Mouse (Mus musculus) forebrain, embryonic 15.5 days (tissue): ENCODE data around the gene Tmtc2. TPM values are rescaled to one million over a fixed set of nuclear protein-coding genes. Genes with fewer than 3 reads are reported as not detected.

Source experiments
- ATAC-seq: fragments of 200-750 bp; cut with Nextera tagmentation; replicated peaks from 2 replicates; pipeline ENCODE4 v1.8.0; 2017; ENCODE audit warnings: mild to moderate bottlenecking, moderate TSS enrichment, moderate library complexity
- H3K27ac ChIP-seq: fragments of 300-500 bp; sonication (generic); replicated peaks from 2 replicates; pipeline ENCODE4 v1.5.1; 2015; ENCODE audit warnings: mild to moderate bottlenecking, inconsistent platforms
- H3K27me3 ChIP-seq: fragments of 300-500 bp; sonication (generic); 2 replicates; pipeline ENCODE4 v1.6.1; 2015; ENCODE audit warnings: inconsistent platforms
- H3K36me3 ChIP-seq: fragments of 300-500 bp; sonication (generic); 2 replicates; pipeline ENCODE4 v1.6.1; 2015; ENCODE audit warnings: mild to moderate bottlenecking, inconsistent platforms
- H3K4me1 ChIP-seq: fragments of 300-500 bp; sonication (generic); 2 replicates; pipeline ENCODE4 v1.6.1; 2015; ENCODE audit warnings: inconsistent platforms
- H3K4me2 ChIP-seq: fragments of 300-500 bp; sonication (generic); replicated peaks from 2 replicates; pipeline ENCODE4 v1.6.1; 2015; ENCODE audit warnings: mild to moderate bottlenecking, inconsistent platforms
- H3K4me3 ChIP-seq: fragments of 300-500 bp; sonication (generic); 2 replicates; pipeline ENCODE4 v1.5.1; 2015; ENCODE audit warnings: mild to moderate bottlenecking, inconsistent platforms
- H3K9ac ChIP-seq: fragments of 300-500 bp; sonication (generic); replicated peaks from 2 replicates; pipeline ENCODE4 v1.6.1; 2015; ENCODE audit warnings: mild to moderate bottlenecking, inconsistent platforms
- H3K9me3 ChIP-seq: fragments of 300-500 bp; sonication (generic); 2 replicates; pipeline ENCODE4 v1.6.1; 2016; ENCODE audit warnings: inconsistent platforms
- WGBS: fragments of 180-500 bp; shearing (Covaris S2); methylation state at CpG from one replicate; pipeline ENCODE4 v1.1.7; 2015; ENCODE audit warnings: mixed read lengths; 5-methylcytosine and 5-hydroxymethylcytosine counted together
- polyA plus RNA-seq: library from polyadenylated mRNA; unstranded; fragments of >200 nt; fragmentation: Nextera tagmentation; extraction: Ambion mirVana; gene quantifications from 2 replicates; pipeline ENCODE4 v1.2.1, GENCODE M21; 2015

The Tmtc2 gene
- polyA plus RNA-seq, 1 experiment from 2014 or later = 7.5 TPM

DNA sequence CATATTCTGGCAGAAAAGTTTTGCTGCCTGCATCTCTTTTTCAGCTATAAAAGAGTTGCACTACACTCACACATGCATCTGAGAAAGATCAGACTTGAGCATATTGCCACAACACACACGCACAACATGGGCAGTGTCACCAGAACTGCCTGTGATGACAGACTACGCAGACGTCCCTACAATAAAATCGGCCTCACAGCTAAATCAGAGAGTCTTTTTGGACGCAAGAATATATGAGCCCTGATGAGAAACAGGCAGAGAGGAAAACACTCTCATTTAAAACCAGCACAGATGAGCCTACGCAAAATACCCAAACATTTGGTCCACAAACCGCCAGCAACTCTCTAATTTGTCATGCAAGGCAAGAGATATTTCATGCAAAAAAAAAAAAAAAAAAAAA lies 146.6 kb downstream of the Tmtc2 start:
- no peaks in the 10 kb centered on the region for H3K36me3 ChIP-seq
- 74% methylated on average over 7 of the region's 7 CpGs for WGBS
- H3K4me2 ChIP-seq = no peak overlapping the region
- H3K27ac ChIP-seq = no peak overlapping the region
- 0 out of 2 replicates have a peak, but pooled peaks have one; percentile 68 for ATAC-seq
- H3K9ac ChIP-seq = no peak overlapping the region
- H3K27me3 ChIP-seq = no peaks in the 10 kb centered on the region
- no peak overlapping the region for H3K4me3 ChIP-seq
- no peaks in the 10 kb centered on the region for H3K4me1 ChIP-seq
- no peaks in the 10 kb centered on the region for H3K9me3 ChIP-seq

DNA sequence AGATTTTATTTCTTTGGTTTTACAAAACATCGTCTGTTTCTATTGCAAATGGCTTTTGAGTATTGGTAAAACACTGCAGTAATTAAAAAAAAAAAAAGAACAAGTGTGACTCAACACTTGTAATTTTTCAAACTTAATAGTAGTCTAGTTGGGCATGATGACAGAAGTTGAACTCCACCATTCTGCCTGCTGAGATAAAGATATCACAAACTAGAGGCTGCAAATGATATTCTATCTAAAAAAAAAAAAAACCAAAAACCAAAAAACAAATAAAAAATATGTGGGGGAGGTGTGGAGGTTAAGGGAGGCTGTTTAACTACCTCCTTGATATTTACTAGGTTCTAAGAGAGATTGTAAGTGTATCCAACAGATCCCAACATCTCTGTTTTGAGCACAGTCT lies 149.2 kb downstream of the Tmtc2 start:
- no peaks in the 10 kb centered on the region for H3K9me3 ChIP-seq
- no peaks in the 10 kb centered on the region for H3K27me3 ChIP-seq
- no peak overlapping the region for H3K4me2 ChIP-seq
- no peak for ATAC-seq
- no peak overlapping the region for H3K4me3 ChIP-seq
- H3K9ac ChIP-seq = no peak overlapping the region
- WGBS = 86% methylated on average over 1 of the region's 1 CpGs
- H3K4me1 ChIP-seq = no peaks in the 10 kb centered on the region
- H3K27ac ChIP-seq = no peak overlapping the region
- no peaks in the 10 kb centered on the region for H3K36me3 ChIP-seq

DNA sequence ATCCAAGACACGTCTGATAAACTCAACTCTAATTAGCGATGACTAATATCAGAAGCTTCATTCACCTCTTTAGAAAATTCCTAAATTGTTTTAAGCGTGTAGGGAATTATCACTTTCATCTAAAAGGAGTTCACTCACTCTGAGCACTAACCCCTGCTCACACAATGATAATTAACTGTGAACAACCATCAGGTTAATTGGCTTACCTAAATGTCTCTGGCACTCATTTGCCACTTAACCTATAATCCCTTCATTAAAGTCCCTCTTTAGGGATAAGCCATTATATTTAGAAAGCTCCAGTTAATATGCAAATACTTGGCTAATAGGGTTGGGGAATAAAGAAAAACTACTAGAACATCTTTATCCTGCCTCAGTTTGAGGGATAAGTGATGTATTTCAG lies 151.1 kb downstream of the Tmtc2 start:
- no peak overlapping the region for H3K27ac ChIP-seq

DNA sequence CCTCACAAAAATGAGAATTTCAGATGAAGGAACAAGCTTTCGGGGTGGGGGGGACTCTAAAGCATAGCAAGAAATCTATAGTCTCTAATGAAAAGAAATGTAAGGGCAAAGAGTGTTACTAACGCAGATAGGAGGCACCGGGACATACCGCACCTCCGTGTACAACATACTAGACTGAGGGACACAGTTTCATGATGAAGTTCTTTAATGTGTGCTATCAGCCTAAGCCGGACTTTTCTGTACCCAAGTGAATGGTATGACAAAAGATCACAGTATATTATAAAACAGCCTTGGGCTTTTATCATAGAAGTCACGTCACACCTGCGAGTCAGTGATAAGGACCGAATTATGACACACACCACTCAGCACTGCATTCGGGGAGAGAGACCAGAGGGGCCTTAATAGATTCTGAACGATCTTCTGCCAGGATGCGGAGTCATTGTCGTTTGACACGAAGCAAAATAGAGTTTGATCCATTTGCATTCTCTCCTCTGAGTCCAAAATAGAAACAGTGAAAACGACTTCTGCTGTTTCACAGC lies 156.3 kb downstream of the Tmtc2 start:
- no peak overlapping the region for H3K4me2 ChIP-seq
- H3K27ac ChIP-seq = no peak overlapping the region
- H3K4me1 ChIP-seq = no peaks in the 10 kb centered on the region
- no peaks in the 10 kb centered on the region for H3K27me3 ChIP-seq
- ATAC-seq = no peak
- H3K9me3 ChIP-seq = no peaks in the 10 kb centered on the region
- H3K9ac ChIP-seq = no peak overlapping the region
- no peak overlapping the region for H3K4me3 ChIP-seq
- 79% methylated on average over 15 of the region's 15 CpGs for WGBS
- no peaks in the 10 kb centered on the region for H3K36me3 ChIP-seq

More for the DNA sequence above, 151.1 kb downstream of the Tmtc2 start:
- ATAC-seq = no peak
- H3K36me3 ChIP-seq = no peaks in the 10 kb centered on the region
- H3K4me1 ChIP-seq = no peaks in the 10 kb centered on the region
- H3K27me3 ChIP-seq = no peaks in the 10 kb centered on the region
- H3K4me2 ChIP-seq = no peak overlapping the region
- H3K4me3 ChIP-seq = no peak overlapping the region
- no peaks in the 10 kb centered on the region for H3K9me3 ChIP-seq
- no peak overlapping the region for H3K9ac ChIP-seq
- 15% methylated on average over 3 of the region's 3 CpGs for WGBS

DNA sequence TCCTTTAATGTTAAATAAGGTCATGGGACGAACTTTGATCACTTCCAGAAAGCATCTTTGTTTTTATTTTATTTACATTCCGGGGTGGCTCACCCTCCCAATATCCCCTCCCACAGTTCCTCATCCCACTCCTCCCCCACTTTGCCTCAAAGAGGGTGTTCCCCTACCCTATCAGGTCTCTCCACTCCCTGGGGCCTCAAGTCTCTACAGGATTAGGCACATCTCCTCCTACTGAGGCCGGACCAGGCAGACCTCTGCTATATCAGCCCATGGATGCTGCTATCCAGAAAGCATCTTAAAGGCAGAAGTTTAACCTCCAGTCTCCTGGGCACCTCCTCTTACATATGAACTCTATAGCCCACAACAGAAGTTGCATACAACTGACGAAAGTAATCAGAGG lies 157.7 kb downstream of the Tmtc2 start:
- no peaks in the 10 kb centered on the region for H3K36me3 ChIP-seq

DNA sequence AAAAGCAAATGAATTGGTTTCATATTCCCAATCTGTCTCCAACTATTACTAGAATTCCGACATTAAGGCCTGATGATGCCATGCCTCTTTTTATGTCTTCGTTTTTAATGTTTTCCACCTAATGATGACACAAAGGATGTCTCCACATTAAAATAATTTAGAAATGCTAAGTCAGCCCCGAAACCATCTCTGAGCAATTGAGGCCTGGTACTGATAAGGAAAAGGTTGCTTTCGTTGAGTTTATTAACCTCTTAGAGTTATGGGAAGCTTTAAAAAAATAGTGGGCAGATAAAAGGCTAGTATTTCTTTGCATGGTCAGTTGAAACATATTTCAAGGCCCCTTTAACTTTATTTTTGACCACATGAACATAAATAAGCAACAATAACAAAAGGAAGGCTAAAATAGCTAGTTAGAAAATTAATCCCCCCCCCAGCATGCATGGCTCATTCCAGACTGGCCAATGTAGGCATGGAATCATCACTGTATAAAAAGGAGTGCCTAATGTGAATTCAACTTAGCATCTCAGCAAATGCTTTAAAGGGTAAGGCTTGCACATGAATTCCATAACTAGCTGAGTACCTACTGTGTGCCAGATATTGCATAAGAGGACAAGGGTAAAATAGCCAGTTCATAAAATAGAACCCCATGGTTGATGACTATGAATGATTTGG lies 168.3 kb downstream of the Tmtc2 start:
- Histone ChIP-seq H3K27me3 (no peaks in the 10 kb centered on the region), H3K27ac (no peak overlapping the region), H3K9me3 (no peaks in the 10 kb centered on the region), H3K4me3 (no peak overlapping the region), H3K4me2 (no peak overlapping the region), H3K9ac (no peak overlapping the region), H3K4me1 (peaks cover 22% of the 10 kb centered on the region), H3K36me3 (no peaks in the 10 kb centered on the region)
- ATAC-seq = no peak
- WGBS = 97% methylated on average over 4 of the region's 4 CpGs

More for the DNA sequence above, 157.7 kb downstream of the Tmtc2 start:
- H3K4me2 ChIP-seq = no peak overlapping the region
- ATAC-seq = no peak
- H3K4me1 ChIP-seq = no peaks in the 10 kb centered on the region
- H3K27me3 ChIP-seq = no peaks in the 10 kb centered on the region
- no peak overlapping the region for H3K4me3 ChIP-seq
- WGBS = 90% methylated on average over 4 of the region's 4 CpGs
- no peak overlapping the region for H3K9ac ChIP-seq
- no peak overlapping the region for H3K27ac ChIP-seq
- no peaks in the 10 kb centered on the region for H3K9me3 ChIP-seq

DNA sequence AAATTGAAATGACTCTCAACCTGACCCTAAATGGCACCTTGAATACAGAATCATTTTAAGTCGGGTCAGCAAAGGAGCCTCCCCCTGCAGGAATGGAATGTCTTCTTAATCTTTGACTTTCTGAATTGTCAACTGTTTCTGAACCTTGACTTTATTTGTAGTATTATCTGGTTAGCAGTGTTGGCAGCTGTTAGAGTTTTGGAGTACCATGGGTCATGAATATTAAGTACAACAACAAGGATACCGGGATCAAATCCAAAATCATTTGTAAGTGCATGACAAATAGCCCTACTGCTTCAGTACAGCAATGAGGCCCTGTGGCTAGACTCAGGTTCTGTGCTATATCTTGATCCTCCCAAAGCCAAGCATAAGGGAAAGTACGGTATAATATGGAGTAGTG lies 170.3 kb downstream of the Tmtc2 start:
- no peaks in the 10 kb centered on the region for H3K9me3 ChIP-seq
- H3K4me2 ChIP-seq = no peak overlapping the region
- H3K36me3 ChIP-seq = no peaks in the 10 kb centered on the region
- ATAC-seq = no peak
- H3K27me3 ChIP-seq = no peaks in the 10 kb centered on the region
- 62% methylated on average over 3 of the region's 3 CpGs for WGBS
- H3K9ac ChIP-seq = no peak overlapping the region
- no peak overlapping the region for H3K4me3 ChIP-seq
- no peak overlapping the region for H3K27ac ChIP-seq
- peaks cover 22% of the 10 kb centered on the region for H3K4me1 ChIP-seq

DNA sequence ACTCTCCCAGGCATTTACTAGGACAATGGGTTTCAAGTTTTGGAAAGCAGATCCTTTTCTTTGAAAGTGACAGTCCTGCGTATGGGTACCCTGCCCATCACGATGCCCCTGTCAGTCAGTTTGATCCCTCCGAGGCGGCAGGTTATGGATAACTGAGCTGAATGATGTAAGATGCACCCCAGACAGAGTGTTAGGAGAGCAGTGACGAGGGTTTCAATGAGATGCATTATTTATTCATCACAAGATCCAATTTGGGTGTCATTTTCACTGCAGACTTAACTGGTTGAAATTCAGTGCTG lies 171.8 kb downstream of the Tmtc2 start:
- no peaks in the 10 kb centered on the region for H3K27me3 ChIP-seq
- WGBS = 15% methylated on average over 5 of the region's 5 CpGs
- H3K9ac ChIP-seq = no peak overlapping the region
- H3K4me3 ChIP-seq = peak overlapping the region; percentile 18
- H3K4me2 ChIP-seq = peak overlapping the region; percentile 43
- peak; percentile 87 for ATAC-seq
- no peaks in the 10 kb centered on the region for H3K36me3 ChIP-seq
- H3K27ac ChIP-seq = peak overlapping the region; percentile 75
- no peaks in the 10 kb centered on the region for H3K9me3 ChIP-seq
- H3K4me1 ChIP-seq = peaks cover 22% of the 10 kb centered on the region

DNA sequence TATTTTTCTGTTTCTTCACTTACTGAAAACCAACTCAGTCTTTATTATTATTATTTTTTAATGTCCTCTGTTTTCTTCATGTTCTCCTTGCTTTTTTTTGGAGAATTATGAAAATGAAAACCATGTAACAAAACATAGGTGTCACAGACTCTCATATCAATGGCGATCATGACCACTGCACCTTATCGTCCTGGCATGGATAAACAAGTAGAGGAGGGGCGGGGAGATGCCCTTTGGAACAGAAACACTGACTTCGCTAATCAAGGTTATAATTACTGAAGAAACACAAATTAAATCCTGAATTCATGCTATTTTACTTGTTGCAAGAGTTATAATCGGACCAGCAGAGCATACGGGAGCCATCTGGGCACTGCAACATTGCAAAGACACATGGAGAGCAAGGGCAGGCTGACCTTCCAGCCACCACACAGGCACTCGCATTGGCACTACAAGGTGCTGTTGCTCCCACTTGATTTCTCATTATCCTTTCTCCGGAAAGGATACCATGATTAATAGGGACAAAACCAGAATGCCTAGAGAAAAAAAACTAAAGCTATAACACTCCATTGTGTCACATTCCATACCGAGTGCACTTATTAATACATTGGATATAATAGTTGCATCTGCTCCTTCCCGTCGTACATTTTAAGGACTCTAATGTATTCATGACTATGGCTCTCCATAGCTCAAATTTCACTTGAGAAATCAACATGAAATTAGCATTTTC lies 172.3 kb downstream of the Tmtc2 start:
- peak overlapping the region; percentile 75 for H3K27ac ChIP-seq
- H3K27me3 ChIP-seq = no peaks in the 10 kb centered on the region
- WGBS = 40% methylated on average over 11 of the region's 11 CpGs
- H3K4me1 ChIP-seq = peaks cover 22% of the 10 kb centered on the region
- peak; percentile 83 for ATAC-seq
- H3K9me3 ChIP-seq = no peaks in the 10 kb centered on the region
- H3K36me3 ChIP-seq = no peaks in the 10 kb centered on the region
- peak overlapping the region; percentile 18 for H3K4me3 ChIP-seq
- H3K9ac ChIP-seq = no peak overlapping the region; the same call in 1 of the 2 replicates
- H3K4me2 ChIP-seq = peak overlapping the region; percentile 43

DNA sequence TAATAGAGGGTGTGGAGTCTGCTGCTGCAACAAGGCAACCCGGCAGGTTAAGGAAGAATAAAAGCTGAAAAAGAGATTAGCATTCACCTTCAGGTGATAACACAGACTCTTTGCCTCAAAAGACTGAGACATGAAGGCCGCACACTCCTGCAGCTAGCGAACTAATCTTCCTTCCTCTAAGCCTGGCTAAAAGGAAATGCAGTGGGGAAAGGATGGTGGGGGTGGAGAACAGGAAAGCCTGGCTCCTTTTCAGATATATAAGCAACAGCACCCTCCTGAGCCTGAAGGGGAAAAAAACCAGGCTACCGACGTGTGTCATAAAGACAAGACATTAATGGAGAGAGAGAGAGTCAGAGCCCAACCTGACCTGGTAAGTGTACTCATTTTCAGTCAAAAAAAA lies 174.9 kb downstream of the Tmtc2 start:
- Histone ChIP-seq H3K9me3 (no peaks in the 10 kb centered on the region), H3K4me3 (no peak overlapping the region), H3K36me3 (no peaks in the 10 kb centered on the region), H3K27ac (no peak overlapping the region), H3K27me3 (no peaks in the 10 kb centered on the region), H3K4me2 (no peak overlapping the region), H3K4me1 (peaks cover 21% of the 10 kb centered on the region), H3K9ac (no peak overlapping the region)
- WGBS = 44% methylated on average over 5 of the region's 5 CpGs
- no peak for ATAC-seq

DNA sequence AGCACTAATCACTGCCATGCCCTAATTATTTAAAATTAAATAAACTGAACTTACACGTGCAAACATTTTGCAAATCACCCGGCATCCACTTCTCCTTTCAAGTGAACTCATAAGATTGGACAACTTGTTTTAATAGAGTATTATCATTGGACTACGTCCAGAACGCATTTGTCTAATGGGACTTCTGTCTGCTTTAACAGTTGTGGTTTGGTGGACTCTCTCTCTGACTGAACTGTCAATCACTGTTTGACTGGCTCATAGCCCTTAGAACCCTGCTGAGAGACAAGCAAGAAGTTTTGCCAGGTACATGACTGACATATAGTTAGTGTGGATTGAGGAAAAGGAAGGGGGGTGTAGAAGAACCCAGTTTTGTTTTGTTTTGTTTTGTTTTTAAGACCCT lies 190.2 kb downstream of the Tmtc2 start:
- no peak overlapping the region for H3K9ac ChIP-seq
- H3K36me3 ChIP-seq = no peaks in the 10 kb centered on the region
- H3K4me3 ChIP-seq = no peak overlapping the region
- ATAC-seq = peak; percentile 49
- no peak overlapping the region for H3K27ac ChIP-seq
- peaks cover 26% of the 10 kb centered on the region for H3K4me1 ChIP-seq
- H3K9me3 ChIP-seq = no peaks in the 10 kb centered on the region
- no peak overlapping the region for H3K4me2 ChIP-seq
- 9% methylated on average over 4 of the region's 4 CpGs for WGBS
- H3K27me3 ChIP-seq = no peaks in the 10 kb centered on the region

DNA sequence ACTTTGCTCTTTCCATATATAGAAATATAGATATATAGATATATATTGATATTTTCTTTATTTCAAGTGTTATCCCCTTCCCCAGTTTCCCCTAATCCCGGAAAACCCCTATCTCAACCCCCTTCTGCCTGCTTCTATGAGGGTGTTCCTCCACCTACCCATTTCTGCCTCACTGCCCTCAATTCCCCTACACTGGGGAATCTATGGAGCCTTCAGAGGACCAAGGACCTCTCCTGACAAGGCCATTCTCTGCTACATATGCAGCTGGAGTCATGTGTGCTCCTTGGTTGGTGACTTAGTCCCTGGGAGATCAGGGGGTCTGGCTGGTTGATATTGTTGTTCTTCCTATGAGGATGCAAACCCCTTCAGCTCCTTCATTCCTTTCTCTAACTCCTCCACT lies 192.5 kb downstream of the Tmtc2 start:
- H3K4me3 ChIP-seq = no peak overlapping the region
- H3K36me3 ChIP-seq = no peaks in the 10 kb centered on the region
- no peak overlapping the region for H3K9ac ChIP-seq
- no peak overlapping the region for H3K27ac ChIP-seq
- 9% methylated on average over 1 of the region's 1 CpGs for WGBS
- ATAC-seq = no peak
- no peaks in the 10 kb centered on the region for H3K27me3 ChIP-seq
- no peak overlapping the region for H3K4me2 ChIP-seq
- no peaks in the 10 kb centered on the region for H3K9me3 ChIP-seq
- H3K4me1 ChIP-seq = peaks cover 26% of the 10 kb centered on the region
